Mouse (Mus musculus): ENCODE results near the gene Wdr93. TPM values are rescaled to one million over a fixed set of nuclear protein-coding genes. Genes with fewer than 3 reads are reported as not detected.

Wdr93 gene
- 0.37 TPM for polyA plus RNA-seq (2014; fragmentation: Illumina TruSeq; extraction: RNeasy Lipid Tissue Mini Kit (QIAGEN cat#74804); ENCODE audit: low replicate concordance)

DNA sequence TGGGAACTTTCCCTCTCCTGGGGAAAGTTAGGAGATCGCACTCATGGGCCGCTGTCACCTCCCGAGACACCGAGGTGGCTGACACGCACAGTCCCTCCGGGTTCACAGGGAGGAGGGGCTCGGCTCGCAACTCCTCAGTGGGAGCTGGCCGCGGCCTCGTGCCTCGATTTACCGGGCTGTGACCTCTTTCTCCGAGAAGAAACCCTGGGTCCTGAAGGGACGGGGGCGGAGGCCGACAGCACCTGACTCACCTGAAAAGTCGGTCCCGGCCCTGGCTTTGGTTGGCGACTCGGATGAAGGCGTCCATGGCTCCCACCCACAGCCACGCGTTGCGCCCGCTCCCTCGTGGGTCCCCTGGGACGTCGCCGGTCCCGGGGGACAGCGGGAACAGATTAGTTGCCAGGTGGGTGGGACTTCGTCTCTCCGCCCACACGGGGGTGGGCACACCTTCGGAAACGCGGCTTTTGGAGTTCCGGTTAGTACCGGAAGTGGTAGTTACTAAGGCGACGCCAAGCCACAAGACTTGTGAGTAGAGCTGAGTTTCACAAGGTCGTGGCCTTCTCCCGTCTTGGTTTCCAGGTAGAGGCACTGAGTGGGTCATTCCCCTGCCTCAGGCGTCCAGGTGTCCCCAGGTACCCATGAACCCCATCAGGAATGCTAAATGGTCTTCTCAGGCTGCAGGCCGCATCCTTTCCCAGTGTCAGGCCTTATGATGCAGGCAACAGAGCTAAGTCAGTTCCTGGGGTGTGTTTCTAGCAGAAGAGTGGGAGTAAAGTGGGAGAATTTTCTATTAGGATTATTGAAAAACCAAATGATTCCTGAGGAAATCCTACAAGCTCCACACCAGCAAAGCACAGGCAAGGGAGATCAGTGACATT lies at the start of gene Wdr93, which contains the start of gene Pex11a:
Gene Wdr93 (plus strand): TSS at position 505 of the 878 bp plus-strand sequence.
Gene Pex11a (minus strand): TSS at position 473 of the 878 bp plus-strand sequence.

DNA sequence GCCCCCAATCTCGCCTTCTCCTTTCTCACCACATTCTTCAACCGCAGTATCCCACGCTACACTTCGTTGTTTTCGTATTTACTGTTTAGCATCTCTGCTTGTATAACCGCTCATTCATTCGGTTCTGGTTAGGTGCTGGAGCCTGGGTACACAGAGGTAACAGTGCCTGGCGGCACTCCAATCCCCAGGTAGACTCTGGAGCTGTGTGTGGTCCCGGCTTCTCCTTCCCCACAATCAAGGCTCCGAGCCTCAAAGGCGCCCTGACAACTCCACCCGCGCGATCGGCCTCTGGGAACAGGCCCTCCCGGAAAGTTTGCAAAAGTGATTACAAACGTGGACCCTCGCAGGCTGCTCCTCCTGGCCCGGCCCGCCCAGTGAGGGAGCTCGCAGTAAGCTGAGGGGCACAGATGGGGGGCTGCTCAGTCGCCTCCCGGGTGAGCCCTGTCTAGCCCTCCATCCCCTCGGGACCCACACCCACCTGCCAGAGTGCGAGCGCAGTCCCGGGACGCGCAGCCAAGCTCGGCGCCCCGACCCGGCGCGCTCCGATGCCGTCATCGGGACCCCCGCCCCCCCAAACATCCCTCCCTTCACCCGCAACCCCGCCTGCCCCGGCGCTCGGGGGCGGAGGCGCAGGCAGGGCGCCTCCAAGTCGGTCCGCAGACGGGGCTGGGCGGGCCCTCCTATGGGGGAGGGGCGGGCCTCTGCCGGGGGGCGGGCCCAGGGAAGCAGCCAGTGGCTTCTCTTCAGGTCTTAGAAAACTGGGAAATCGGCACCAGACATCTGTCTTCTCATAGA lies 27.6 kb upstream of the Wdr93 start, which contains the start of gene Kif7:
Gene Kif7 (minus strand): TSS at position 534 of the 795 bp plus-strand sequence.

DNA sequence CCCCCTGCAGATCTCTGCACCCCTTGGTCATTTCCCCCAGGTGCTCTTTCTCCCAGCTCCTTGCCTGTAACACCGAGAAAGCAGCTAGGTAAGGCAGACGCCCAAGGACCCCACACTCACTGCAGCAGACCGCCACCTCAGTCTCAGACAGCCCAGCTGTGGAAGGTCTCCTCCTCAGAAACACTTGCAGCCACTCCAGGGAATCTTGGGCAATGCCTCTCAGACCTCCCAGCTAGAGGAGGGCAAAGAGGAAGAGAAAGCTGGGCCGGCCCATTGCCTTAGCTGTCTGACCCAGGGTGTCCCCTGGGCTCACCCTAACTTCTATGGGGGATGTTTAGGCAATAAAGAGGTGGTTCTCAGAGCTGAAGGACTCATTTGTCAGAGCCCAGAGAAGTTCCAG lies 10.3 kb upstream of the Wdr93 start, which contains the start of gene Plin1:
Gene Plin1 (minus strand): TSS at position 282 of the 400 bp plus-strand sequence.

DNA sequence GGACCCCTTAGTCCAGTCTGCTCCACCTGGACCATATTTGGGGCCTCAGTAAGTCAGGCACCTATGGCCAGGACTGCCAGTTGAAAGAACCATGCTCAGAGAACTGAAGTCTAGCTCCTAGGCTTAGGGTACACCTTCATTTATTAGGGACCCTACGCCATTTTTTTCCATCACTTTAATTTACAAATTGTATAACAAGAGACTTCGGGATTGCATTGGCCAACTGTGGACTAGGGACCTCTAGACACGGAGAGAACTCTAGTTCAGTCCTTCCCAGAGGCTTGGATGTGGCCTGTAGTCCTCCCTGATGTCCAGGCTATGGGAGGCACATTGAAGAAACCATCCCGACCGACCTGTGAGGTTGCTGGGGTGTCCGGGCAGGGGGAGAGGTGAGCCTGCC lies 50.7 kb downstream of the Wdr93 start, which contains the start of gene Mesp1:
Gene Mesp1 (minus strand): TSS at position 101 of the 400 bp plus-strand sequence.

DNA sequence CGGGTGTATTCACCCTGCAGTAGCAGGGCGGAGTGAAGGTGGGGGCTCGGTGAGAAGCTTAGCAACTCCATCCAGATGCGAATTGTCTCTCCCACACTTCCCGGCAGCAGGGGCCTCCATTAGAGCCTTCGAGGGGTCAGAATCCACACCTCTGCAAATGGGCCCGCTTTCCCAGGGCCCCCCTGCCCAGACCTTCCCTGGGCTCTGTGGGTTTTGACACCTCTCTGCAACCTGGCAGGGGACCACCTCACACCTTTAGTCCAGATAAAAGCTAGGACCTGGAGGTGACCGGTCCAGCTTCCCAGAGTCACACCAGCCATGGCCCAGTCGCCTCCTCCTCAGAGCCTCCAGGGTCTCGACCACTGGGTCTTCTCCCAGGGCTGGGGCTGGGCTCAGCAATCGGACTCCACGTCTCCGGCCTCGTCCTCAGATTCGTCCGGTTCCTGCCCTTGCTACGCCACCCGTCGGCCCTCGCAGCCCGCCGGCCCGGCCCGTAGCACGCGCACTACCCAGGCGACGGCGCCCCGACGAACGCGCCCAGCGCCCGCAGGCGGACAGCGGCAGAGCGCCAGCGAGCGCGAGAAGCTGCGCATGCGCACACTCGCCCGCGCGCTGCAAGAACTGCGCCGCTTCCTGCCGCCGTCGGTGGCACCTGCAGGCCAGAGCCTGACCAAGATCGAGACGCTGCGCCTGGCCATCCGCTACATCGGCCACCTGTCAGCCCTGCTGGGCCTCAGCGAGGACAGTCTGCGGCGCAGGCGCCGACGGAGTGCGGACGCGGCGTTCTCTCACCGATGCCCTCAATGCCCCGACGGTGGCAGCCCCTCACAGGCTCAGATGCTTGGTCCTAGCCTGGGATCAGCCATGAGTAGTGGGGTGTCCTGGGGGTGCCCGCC lies 67.9 kb downstream of the Wdr93 start, which contains the start of gene Mesp2:
Gene Mesp2 (plus strand): TSS at position 117 of the 896 bp plus-strand sequence.

Other genes with a start within 250 kb of the Wdr93 start
- gene Rhcg, start 125.5 kb upstream of the Wdr93 start, polyA plus RNA-seq (2014; fragmentation: Illumina TruSeq; extraction: RNeasy Lipid Tissue Mini Kit (QIAGEN cat#74804); ENCODE audit: low replicate concordance), result not detected
- 2.8 TPM for gene Ticrr, start 83.0 kb upstream of the Wdr93 start, polyA plus RNA-seq (2014; fragmentation: Illumina TruSeq; extraction: RNeasy Lipid Tissue Mini Kit (QIAGEN cat#74804); ENCODE audit: low replicate concordance)
- 0.11 TPM for gene Kif7, start 27.4 kb upstream of the Wdr93 start, polyA plus RNA-seq (2014; fragmentation: Illumina TruSeq; extraction: RNeasy Lipid Tissue Mini Kit (QIAGEN cat#74804); ENCODE audit: low replicate concordance)
- 3.3 TPM for gene Plin1, start 10.3 kb upstream of the Wdr93 start, polyA plus RNA-seq (2014; fragmentation: Illumina TruSeq; extraction: RNeasy Lipid Tissue Mini Kit (QIAGEN cat#74804); ENCODE audit: low replicate concordance)
- gene Pex11a, start within 50 bp of the Wdr93 start, polyA plus RNA-seq (2014; fragmentation: Illumina TruSeq; extraction: RNeasy Lipid Tissue Mini Kit (QIAGEN cat#74804); ENCODE audit: low replicate concordance), result 52.2 TPM
- not detected for gene Mesp1, start 50.6 kb downstream of the Wdr93 start, polyA plus RNA-seq (2014; fragmentation: Illumina TruSeq; extraction: RNeasy Lipid Tissue Mini Kit (QIAGEN cat#74804); ENCODE audit: low replicate concordance)
- not detected for gene Mesp2, start 67.6 kb downstream of the Wdr93 start, polyA plus RNA-seq (2014; fragmentation: Illumina TruSeq; extraction: RNeasy Lipid Tissue Mini Kit (QIAGEN cat#74804); ENCODE audit: low replicate concordance)
- 714 TPM for gene Anpep, start 117.9 kb downstream of the Wdr93 start, polyA plus RNA-seq (2014; fragmentation: Illumina TruSeq; extraction: RNeasy Lipid Tissue Mini Kit (QIAGEN cat#74804); ENCODE audit: low replicate concordance)
- gene Ap3s2, start 177.5 kb downstream of the Wdr93 start, polyA plus RNA-seq (2014; fragmentation: Illumina TruSeq; extraction: RNeasy Lipid Tissue Mini Kit (QIAGEN cat#74804); ENCODE audit: low replicate concordance), result 24.2 TPM
- 15.9 TPM for gene Arpin, start 192.2 kb downstream of the Wdr93 start, polyA plus RNA-seq (2014; fragmentation: Illumina TruSeq; extraction: RNeasy Lipid Tissue Mini Kit (QIAGEN cat#74804); ENCODE audit: low replicate concordance)

Measured in small intestine, adult 10 weeks (tissue).